20 mouse cellular contexts compared by ENCODE assay signal in the genomic region with DNA sequence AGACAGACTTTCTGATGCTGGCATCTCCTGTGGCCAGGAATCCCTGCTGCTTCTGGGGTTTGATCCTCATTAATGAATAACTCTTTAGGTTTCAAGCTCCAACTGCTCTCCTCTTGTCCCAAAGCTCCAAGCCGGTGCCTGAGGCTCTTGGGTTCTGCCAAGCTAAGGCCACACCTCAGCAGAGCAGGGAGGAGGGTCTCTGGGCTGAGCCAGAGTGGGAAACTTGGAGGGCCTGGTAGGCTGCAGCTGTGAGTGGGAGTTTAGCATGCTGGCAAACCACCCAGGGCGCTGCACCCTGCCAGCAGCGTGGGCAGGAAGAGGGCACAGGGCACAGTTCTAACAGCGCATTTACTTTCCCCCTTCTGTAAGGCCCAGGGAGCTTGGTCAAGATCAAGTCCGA. TPM values are rescaled to one million over a fixed set of nuclear protein-coding genes. Genes with fewer than 3 reads are reported as not detected.
DNase-seq lines count a peak whose midpoint lies in the region; ATAC-seq and TF ChIP-seq lines count a peak whose summit lies in the region.
"Had no signal": no experiment of that assay in that cellular context is flagged by ENCODE, and none has a peak within 500 bp of the region (broad histone marks: within the 10 kb centered on the region; RNA-seq: fewer than 3 reads in every experiment).

No protein-coding gene starts in this region.

- H3K4me1 ChIP-seq in kidney, embryonic 14.5 days (ENCODE audit: control insufficient read depth, insufficient read depth, low read length) = 0 out of 2 replicates have a peak, but pooled peaks cover under 1% of the 10 kb centered on the region
- no peaks in the 10 kb centered on the region for H3K4me1 ChIP-seq in kidney, postnatal 0 days (replicated peaks; ENCODE audit: insufficient read depth, low read length)
- H3K4me1 ChIP-seq in hindbrain, embryonic 16.5 days (ENCODE audit: control insufficient read depth, insufficient read depth, low read depth, low read length) = no peaks in the 10 kb centered on the region
- H3K4me1 ChIP-seq: limb, embryonic 15.5 days; midbrain, embryonic 15.5 days had no signal

- peaks cover 66% of the 10 kb centered on the region for H3K36me3 ChIP-seq in kidney, embryonic 14.5 days (ENCODE audit: control insufficient read depth, insufficient read depth, low read length)
- peaks cover 40% of the 10 kb centered on the region for H3K36me3 ChIP-seq in kidney, postnatal 0 days (ENCODE audit: insufficient read depth, low read length)
- peaks cover 33% of the 10 kb centered on the region for H3K36me3 ChIP-seq in hindbrain, embryonic 16.5 days (ENCODE audit: control insufficient read depth, insufficient read depth, low read length)

- no peak overlapping the region for H3K9ac ChIP-seq in kidney, embryonic 14.5 days (ENCODE audit: low read depth, low read length)
- H3K9ac ChIP-seq in kidney, postnatal 0 days (ENCODE audit: low read depth, low read length) = no peak overlapping the region
- no peak overlapping the region for H3K9ac ChIP-seq in hindbrain, embryonic 16.5 days (ENCODE audit: low read depth, low read length)
- H3K9ac ChIP-seq: limb, embryonic 15.5 days; midbrain, embryonic 15.5 days had no signal

- 90% methylated on average over 5 of the region's 5 CpGs for WGBS in kidney, embryonic 14.5 days
- WGBS in kidney, postnatal 0 days = 67% methylated on average over 5 of the region's 5 CpGs
- 89% methylated on average over 5 of the region's 5 CpGs for whole genome bisulfite sequencing in hindbrain, embryonic 16.5 days

- peak; percentile 60 for DNase-seq in kidney, adult 11 months
- DNase-seq in ovary, postnatal 36 days (ENCODE audit: low spot score) = peak; percentile 65
- DNase-seq in ovary, postnatal 10 days (ENCODE audit: low spot score) = no peak
- no peak for DNase-seq in kidney, postnatal 0 days (ENCODE audit: low spot score)
- DNase-seq in gastrocnemius, adult 18-20 months (ENCODE audit: low spot score) = no peak
- no peak for DNase-seq in urinary bladder, postnatal 25 days (ENCODE audit: low spot score)
- DNase-seq: adrenal gland, postnatal 36 days; cerebellum, adult 8-10 months; gastrocnemius, postnatal 10 days; layer of hippocampus, adult 9-11 months; lung, postnatal 10 days; thymus, postnatal 36 days had no signal

- no peak overlapping the region for H3K4me2 ChIP-seq in kidney, embryonic 14.5 days (replicated peaks; ENCODE audit: low read depth, low read length)
- no peak overlapping the region for H3K4me2 ChIP-seq in kidney, postnatal 0 days (ENCODE audit: low read length)
- H3K4me2 ChIP-seq in hindbrain, embryonic 16.5 days (ENCODE audit: low read length) = no peak overlapping the region
- H3K4me2 ChIP-seq: limb, embryonic 15.5 days; midbrain, embryonic 15.5 days had no signal

- H3K27me3 ChIP-seq in kidney, embryonic 14.5 days (ENCODE audit: control insufficient read depth, insufficient read depth, low read length) = no peaks in the 10 kb centered on the region
- H3K27me3 ChIP-seq in kidney, postnatal 0 days (ENCODE audit: insufficient read depth, low read length) = no peaks in the 10 kb centered on the region
- no peaks in the 10 kb centered on the region for H3K27me3 ChIP-seq in hindbrain, embryonic 16.5 days (replicated peaks; ENCODE audit: control insufficient read depth, insufficient read depth, low read length)
- H3K27me3 ChIP-seq: limb, embryonic 15.5 days; megakaryocyte, embryonic 14.5 days; midbrain, embryonic 15.5 days had no signal

- no peak for ATAC-seq in kidney, embryonic 14.5 days (ENCODE audit: low FRiP score, low TSS enrichment)
- peak; percentile 38; the same call in 1 of the 2 replicates for ATAC-seq in kidney, postnatal 0 days (replicated peaks; ENCODE audit: low FRiP score, low read depth)
- ATAC-seq in hindbrain, embryonic 16.5 days = no peak
- ATAC-seq: midbrain, embryonic 15.5 days had no signal

- no peaks in the 10 kb centered on the region for H3K9me3 ChIP-seq in kidney, embryonic 14.5 days (ENCODE audit: control insufficient read depth, low read length)
- H3K9me3 ChIP-seq in kidney, postnatal 0 days (replicated peaks; ENCODE audit: low read length) = no peaks in the 10 kb centered on the region
- H3K9me3 ChIP-seq in hindbrain, embryonic 16.5 days (ENCODE audit: control insufficient read depth, low read length) = no peaks in the 10 kb centered on the region
- H3K9me3 ChIP-seq: limb, embryonic 15.5 days; megakaryocyte, embryonic 14.5 days; midbrain, embryonic 15.5 days had no signal

- no peak overlapping the region for H3K27ac ChIP-seq in kidney, embryonic 14.5 days (ENCODE audit: low read depth, low read length)
- peak overlapping the region; percentile 13; the same call in 1 of the 2 replicates for H3K27ac ChIP-seq in kidney, postnatal 0 days
- H3K27ac ChIP-seq in hindbrain, embryonic 16.5 days (ENCODE audit: low read depth, low read length) = no peak overlapping the region
- H3K27ac ChIP-seq: heart, adult 2 months; limb, embryonic 15.5 days; midbrain, embryonic 15.5 days had no signal

- no peak for TF ChIP-seq CTCF in kidney, postnatal 0 days (IDR thresholded peaks at IDR 0.05; ENCODE audit: low read depth)

- H3K4me3 ChIP-seq in kidney, embryonic 14.5 days (ENCODE audit: low read length) = no peak overlapping the region
- H3K4me3 ChIP-seq in kidney, postnatal 0 days (replicated peaks; ENCODE audit: low read depth, low read length) = no peak overlapping the region
- H3K4me3 ChIP-seq in hindbrain, embryonic 16.5 days (ENCODE audit: low read length) = no peak overlapping the region
- H3K4me3 ChIP-seq: heart, adult 2 months; limb, embryonic 15.5 days; megakaryocyte, embryonic 14.5 days; midbrain, embryonic 15.5 days had no signal

RNA-seq across cellular contexts. Expression of a gene that starts 5.6 kb away (rescaled TPM):
- polyA plus RNA-seq in kidney, embryonic 14.5 days (2014; fragmentation: Nextera tagmentation; extraction: Ambion mirVana) = 16.4 and 16.8 TPM in 2 replicates
- polyA plus RNA-seq in kidney, postnatal 0 days (2015; fragmentation: Nextera tagmentation; extraction: Ambion mirVana) = 16.0 and 17.7 TPM in 2 replicates
- total RNA-seq in gastrocnemius, adult 18-20 months (2021) = 1 to 10 TPM; 1.1 to 1.3 TPM
- 11.2 and 11.5 TPM in 2 replicates for polyA plus RNA-seq in hindbrain, embryonic 16.5 days (2015; fragmentation: Nextera tagmentation; extraction: Ambion mirVana)
- total RNA-seq: neutrophil, adult 5-6 weeks had no signal

RNA-seq across cellular contexts. Expression of a gene that starts 10.9 kb away (rescaled TPM):
- polyA plus RNA-seq in kidney, embryonic 14.5 days (2014; fragmentation: Nextera tagmentation; extraction: Ambion mirVana) = 107 and 108 TPM in 2 replicates
- 109 and 119 TPM in 2 replicates for polyA plus RNA-seq in kidney, postnatal 0 days (2015; fragmentation: Nextera tagmentation; extraction: Ambion mirVana)
- 10 to 100 TPM; 29.5 to 32.4 TPM for total RNA-seq in gastrocnemius, adult 18-20 months (2021)
- 72.2 and 75.6 TPM in 2 replicates for polyA plus RNA-seq in hindbrain, embryonic 16.5 days (2015; fragmentation: Nextera tagmentation; extraction: Ambion mirVana)

RNA-seq across cellular contexts. Expression of a gene that starts 16.0 kb away (rescaled TPM):
- 89.5 and 104 TPM in 2 replicates for polyA plus RNA-seq in kidney, embryonic 14.5 days (2014; fragmentation: Nextera tagmentation; extraction: Ambion mirVana)
- 62.0 and 71.2 TPM in 2 replicates for polyA plus RNA-seq in kidney, postnatal 0 days (2015; fragmentation: Nextera tagmentation; extraction: Ambion mirVana)
- total RNA-seq in gastrocnemius, adult 18-20 months (2021) = 10 to 100 TPM; 14.4 to 14.8 TPM
- polyA plus RNA-seq in hindbrain, embryonic 16.5 days (2015; fragmentation: Nextera tagmentation; extraction: Ambion mirVana) = 61.8 and 62.3 TPM in 2 replicates

RNA-seq across cellular contexts. Expression of a gene that starts 16.3 kb away (rescaled TPM):
- 0.49 and 1.0 TPM in 2 replicates for polyA plus RNA-seq in kidney, embryonic 14.5 days (2014; fragmentation: Nextera tagmentation; extraction: Ambion mirVana)
- 0.45 and 0.46 TPM in 2 replicates for polyA plus RNA-seq in kidney, postnatal 0 days (2015; fragmentation: Nextera tagmentation; extraction: Ambion mirVana)
- under 1 TPM in 1 of 2 experiments, not detected in 1; 0.11 TPM for total RNA-seq in gastrocnemius, adult 18-20 months (2021)
- 0.53 and 0.71 TPM in 2 replicates for polyA plus RNA-seq in hindbrain, embryonic 16.5 days (2015; fragmentation: Nextera tagmentation; extraction: Ambion mirVana)
- total RNA-seq: heart, adult 2 months had no signal
- polyA plus RNA-seq: heart, adult 2 months; spleen, adult 2 months had no signal

RNA-seq across cellular contexts. Expression of a gene that starts 29.0 kb away (rescaled TPM):
- 16.8 and 25.8 TPM in 2 replicates for polyA plus RNA-seq in kidney, embryonic 14.5 days (2014; fragmentation: Nextera tagmentation; extraction: Ambion mirVana)
- polyA plus RNA-seq in kidney, postnatal 0 days (2015; fragmentation: Nextera tagmentation; extraction: Ambion mirVana) = 38.2 and 38.9 TPM in 2 replicates
- not detected for total RNA-seq in gastrocnemius, adult 18-20 months (2021)
- 0.63 and 0.80 TPM in 2 replicates for polyA plus RNA-seq in hindbrain, embryonic 16.5 days (2015; fragmentation: Nextera tagmentation; extraction: Ambion mirVana)

Comparison
In these comparisons a context has a peak if more than half of its experiments do, and no peak if none do; other contexts are left out.
1. DNase-seq: peak in kidney, adult 11 months (single experiment) and ovary, postnatal 36 days (single experiment); none in ovary, postnatal 10 days (single experiment), kidney, postnatal 0 days (single experiment), gastrocnemius, adult 18-20 months (single experiment) and urinary bladder, postnatal 25 days (single experiment).